Mouse (Mus musculus) left cerebral cortex, adult 2 months (tissue): ENCODE data around the gene Medag. TPM values are rescaled to one million over a fixed set of nuclear protein-coding genes. Genes with fewer than 3 reads are reported as not detected.

Source experiments
- DNase-seq, 2 experiments: peaks; one replicate each; pipeline ENCODE4 v3.0.0; 2021 to 2022; ENCODE audit warnings: low spot score in 2 of 2, mixed read lengths in 1 of 2; ENCODE audit errors: extremely low spot score in 1 of 2
- H3K27ac ChIP-seq: fragments of 200-600 bp; 2 replicates; pipeline ENCODE4 v1.8.1; 2022
- H3K4me3 ChIP-seq: fragments of 200-600 bp; 2 replicates; pipeline ENCODE4 v1.8.1; 2022
- CTCF ChIP-seq: fragments of 200-600 bp; IDR thresholded peaks from 2 replicates; pipeline ENCODE4 v1.8.1; 2022; ENCODE audit warnings: antibody characterized with exemption, mild to moderate bottlenecking, moderate library complexity
- intact Hi-C: fragments of 180-260 bp; cut with DNase I; formaldehyde crosslinking; loops from one replicate; pipeline ENCODE4 v1.15.1; 2025
- long read RNA-seq, 2 experiments: library from polyadenylated mRNA; stranded (forward); transcript quantifications; one replicate each; pipeline ENCODE4 v2.0.0; 2021; ENCODE audit warnings: borderline mapping rate in 2 of 2
- total RNA-seq, 2 experiments: library from RNA; stranded (reverse); gene quantifications; 2 replicates each; pipeline ENCODE4 v1.2.3; 2021

The Medag gene
- total RNA-seq: 10 to 100 TPM; 17.1 to 19.1 TPM
- long read RNA-seq, experiment 1, transcript Medag-201 (5 exons, 2,953 nt): major isoform, 16 of 20 reads
- long read RNA-seq, experiment 1, partial matches to known transcripts: 0 of 20 reads
- long read RNA-seq, experiment 1, other reads (novel, unspliced or antisense): 4 of 20 reads
- long read RNA-seq, experiment 2, transcript Medag-201 (5 exons, 2,953 nt): major isoform, 9 of 13 reads
- long read RNA-seq, experiment 2, partial matches to known transcripts: 1 of 13 reads
- long read RNA-seq, experiment 2, other reads (novel, unspliced or antisense): 3 of 13 reads

GRCm38 (mm10) chr5:149411509-149412193, at the start of gene Medag:
Medag (plus strand) TSS chr5:149411749.
- H3K4me3 ChIP-seq: peak within 1 kb of the TSS; percentile 45
- DNase-seq: peak; percentile 60 to 75
- H3K27ac ChIP-seq: peak within 1 kb of the TSS; percentile 94
- intact Hi-C loops: loop anchor here (2.0 to 5.0 kb wide), 2 partner anchors 71 to 73 kb away; no protein-coding TSS in a partner anchor
- no peak for TF ChIP-seq CTCF

- TF ChIP-seq CTCF: no peak
- intact Hi-C loops: no loop called here
- Histone ChIP-seq H3K4me3 (no peak overlapping the region), H3K27ac (no peak overlapping the region)
- no peak for DNase-seq
Observed at GRCm38 (mm10) chr5:149362626-149363025, 48.9 kb upstream of the Medag start.

- no peak for TF ChIP-seq CTCF
- Histone ChIP-seq H3K4me3 (no peak overlapping the region), H3K27ac (no peak overlapping the region)
- intact Hi-C loops: no loop called here
- no peak for DNase-seq
Observed at GRCm38 (mm10) chr5:149363903-149364755, 47.4 kb upstream of the Medag start.

- no peak for DNase-seq
- no peak overlapping the region for H3K4me3 ChIP-seq
- H3K27ac ChIP-seq: no peak overlapping the region
- intact Hi-C loops: no loop called here
- no peak for TF ChIP-seq CTCF
Observed at GRCm38 (mm10) chr5:149367011-149367410, 44.5 kb upstream of the Medag start.

GRCm38 (mm10) chr5:149367544-149368466, 43.7 kb upstream of the Medag start:
- Histone ChIP-seq H3K27ac (no peak overlapping the region), H3K4me3 (no peak overlapping the region)
- intact Hi-C loops: no loop called here
- DNase-seq: no peak
- TF ChIP-seq CTCF: no peak

GRCm38 (mm10) chr5:149368575-149369312, 42.8 kb upstream of the Medag start:
- DNase-seq: no peak
- intact Hi-C loops: no loop called here
- no peak overlapping the region for H3K27ac ChIP-seq
- TF ChIP-seq CTCF: no peak
- H3K4me3 ChIP-seq: no peak overlapping the region

GRCm38 (mm10) chr5:149369373-149370035, 42.0 kb upstream of the Medag start:
- DNase-seq: no peak
- intact Hi-C loops: no loop called here
- no peak for TF ChIP-seq CTCF
- Histone ChIP-seq H3K27ac (no peak overlapping the region), H3K4me3 (no peak overlapping the region)

GRCm38 (mm10) chr5:149372018-149372417, 39.5 kb upstream of the Medag start:
- intact Hi-C loops: no loop called here
- no peak for DNase-seq
- Histone ChIP-seq H3K27ac (no peak overlapping the region), H3K4me3 (no peak overlapping the region)
- no peak for TF ChIP-seq CTCF

- intact Hi-C loops: no loop called here
- TF ChIP-seq CTCF: no peak
- Histone ChIP-seq H3K27ac (no peak overlapping the region), H3K4me3 (no peak overlapping the region)
- DNase-seq: no peak
Observed at GRCm38 (mm10) chr5:149373224-149373623, 38.3 kb upstream of the Medag start.

- intact Hi-C loops: loop anchor here (2.0 kb wide), 1 partner anchor 151 kb away; no protein-coding TSS in a partner anchor
- TF ChIP-seq CTCF: no peak; the same call in 1 of the 2 replicates
- H3K4me3 ChIP-seq: no peak overlapping the region
- peak; percentile 23 to 33 for DNase-seq
- peak overlapping the region; percentile 24; the same call in 1 of the 2 replicates for H3K27ac ChIP-seq
Observed at GRCm38 (mm10) chr5:149374026-149374425, 37.5 kb upstream of the Medag start.
